Mouse (Mus musculus) liver, postnatal 0 days (tissue): ENCODE measurements around the gene 1500015O10Rik. TPM values are rescaled to one million over a fixed set of nuclear protein-coding genes. Genes with fewer than 3 reads are reported as not detected.
A peak's percentile ranks its signal among the peaks of the same experiment; 100 is the strongest.

Experiments
- ATAC-seq: fragments of 200-750 bp; cut with Nextera tagmentation; 2 replicates; pipeline ENCODE4 v1.8.0; 2017; ENCODE audit warnings: mild to moderate bottlenecking, moderate library complexity
- DNase-seq: peaks from one replicate; pipeline ENCODE4 v3.0.0-alpha.2; 2016
- H3K27ac ChIP-seq: fragments of 300-500 bp; sonication (generic); 2 replicates; pipeline ENCODE4 v1.5.1; 2014; ENCODE audit warnings: antibody characterized with exemption, moderate library complexity, mild to moderate bottlenecking, low read depth
- H3K27me3 ChIP-seq: fragments of 300-500 bp; sonication (generic); 2 replicates; pipeline ENCODE4 v1.6.1; 2014; ENCODE audit warnings: low read length, control low read depth, mixed read lengths; ENCODE audit not compliant: insufficient read depth
- H3K36me3 ChIP-seq: fragments of 300-500 bp; sonication (generic); replicated peaks from 2 replicates; pipeline ENCODE4 v1.6.1; 2014; ENCODE audit warnings: mild to moderate bottlenecking, control low read depth, low read length, moderate library complexity, mixed read lengths; ENCODE audit not compliant: insufficient read depth
- H3K4me1 ChIP-seq: fragments of 300-500 bp; sonication (generic); 2 replicates; pipeline ENCODE4 v1.6.1; 2014; ENCODE audit warnings: antibody characterized with exemption, mild to moderate bottlenecking, control low read depth; ENCODE audit not compliant: insufficient read depth
- H3K4me2 ChIP-seq: fragments of 300-500 bp; sonication (generic); 2 replicates; pipeline ENCODE4 v1.6.1; 2014; ENCODE audit warnings: low read depth, mild to moderate bottlenecking, low read length, moderate library complexity, mixed read lengths
- H3K4me3 ChIP-seq: fragments of 300-500 bp; sonication (generic); 2 replicates; pipeline ENCODE4 v1.5.1; 2014; ENCODE audit warnings: low read depth, low read length
- H3K9ac ChIP-seq: fragments of 300-500 bp; sonication (generic); replicated peaks from 2 replicates; pipeline ENCODE4 v1.6.1; 2014; ENCODE audit warnings: mild to moderate bottlenecking, moderate library complexity
- H3K9me3 ChIP-seq: fragments of 300-500 bp; sonication (generic); 2 replicates; pipeline ENCODE4 v1.6.1; 2016; ENCODE audit warnings: mild to moderate bottlenecking, control low read depth, low read length, mixed read lengths
- CTCF ChIP-seq: sonication (generic); IDR thresholded peaks from 2 replicates; pipeline ENCODE4 v1.5.1; 2016; ENCODE audit warnings: antibody characterized with exemption, low read depth
- EP300 ChIP-seq: IDR thresholded peaks from 2 replicates; pipeline ENCODE4 v1.6.1; 2016; ENCODE audit warnings: antibody characterized with exemption, low read depth, mild to moderate bottlenecking
- WGBS: fragments of 180-500 bp; shearing (Covaris S2); extraction: QIAGEN DNeasy Blood & Tissue Kit; methylation state at CpG from one replicate; pipeline ENCODE4 v1.1.7; 2014; ENCODE audit not compliant: insufficient replicate concordance; 5-methylcytosine and 5-hydroxymethylcytosine counted together
- polyA plus RNA-seq: library from polyadenylated mRNA; unstranded; fragments of >200 nt; fragmentation: Nextera tagmentation; extraction: Ambion mirVana; gene quantifications from 2 replicates; pipeline ENCODE4 v1.2.1, GENCODE M21; 2015

Gene 1500015O10Rik
- polyA plus RNA-seq = 0.67 and 0.72 TPM in 2 replicates

- no peak within 1 kb of the TSS for H3K27ac ChIP-seq
- no peaks in the 10 kb centered on the region for H3K4me1 ChIP-seq
- H3K9ac ChIP-seq = no peak within 1 kb of the TSS
- 68% methylated on average over 16 of the region's 16 CpGs for WGBS
- ATAC-seq (no peak), DNase-seq (no peak)
- peaks cover 3% of the 10 kb centered on the region; the same call in 1 of the 2 replicates for H3K9me3 ChIP-seq
- TF ChIP-seq CTCF = no peak
- H3K4me2 ChIP-seq = no peak within 1 kb of the TSS
- no peaks in the 10 kb centered on the region for H3K27me3 ChIP-seq
- no peak within 1 kb of the TSS for H3K4me3 ChIP-seq
- H3K36me3 ChIP-seq = no peaks in the 10 kb centered on the region
Observed at GRCm38 (mm10) chr1:43730491-43730924, at the start of gene 1500015O10Rik. Gene 1500015O10Rik (plus strand): TSS chr1:43730602.

- H3K36me3 ChIP-seq = no peaks in the 10 kb centered on the region
- no peak overlapping the region for H3K27ac ChIP-seq
- no peak overlapping the region for H3K9ac ChIP-seq
- no peaks in the 10 kb centered on the region for H3K4me1 ChIP-seq
- H3K4me3 ChIP-seq = no peak overlapping the region
- H3K9me3 ChIP-seq = no peaks in the 10 kb centered on the region
- TF ChIP-seq EP300 = no peak
- TF ChIP-seq CTCF = no peak
- no peaks in the 10 kb centered on the region for H3K27me3 ChIP-seq
- DNase-seq (no peak), ATAC-seq (no peak)
- WGBS = 88% methylated on average over 13 of the region's 13 CpGs
- no peak overlapping the region for H3K4me2 ChIP-seq
Observed at GRCm38 (mm10) chr1:43689983-43690382, 40.4 kb upstream of the 1500015O10Rik start.

GRCm38 (mm10) chr1:43690507-43690906, 39.9 kb upstream of the 1500015O10Rik start:
- no peaks in the 10 kb centered on the region for H3K36me3 ChIP-seq

GRCm38 (mm10) chr1:43694076-43694475, 36.3 kb upstream of the 1500015O10Rik start:
- Histone ChIP-seq H3K27ac (no peak overlapping the region), H3K27me3 (no peaks in the 10 kb centered on the region), H3K4me2 (no peak overlapping the region), H3K9ac (no peak overlapping the region), H3K4me1 (no peaks in the 10 kb centered on the region), H3K9me3 (no peaks in the 10 kb centered on the region), H3K4me3 (no peak overlapping the region), H3K36me3 (no peaks in the 10 kb centered on the region)
- ATAC-seq = no peak
- WGBS = 72% methylated on average over 3 of the region's 3 CpGs
- DNase-seq = no peak
- TF ChIP-seq CTCF (no peak), EP300 (no peak)

More at GRCm38 (mm10) chr1:43690507-43690906, 39.9 kb upstream of the 1500015O10Rik start:
- H3K4me2 ChIP-seq = no peak overlapping the region
- TF ChIP-seq EP300 (no peak), CTCF (no peak)
- no peaks in the 10 kb centered on the region for H3K9me3 ChIP-seq
- H3K9ac ChIP-seq = no peak overlapping the region
- no peak for ATAC-seq
- no peak overlapping the region for H3K4me3 ChIP-seq
- no peak for DNase-seq
- no peaks in the 10 kb centered on the region for H3K27me3 ChIP-seq
- WGBS = 88% methylated on average over 15 of the region's 15 CpGs
- H3K27ac ChIP-seq = no peak overlapping the region
- H3K4me1 ChIP-seq = no peaks in the 10 kb centered on the region

GRCm38 (mm10) chr1:43694851-43695545, 35.4 kb upstream of the 1500015O10Rik start:
- TF ChIP-seq EP300 (no peak), CTCF (no peak)
- ATAC-seq = no peak
- WGBS = 39% methylated on average over 6 of the region's 6 CpGs

GRCm38 (mm10) chr1:43698577-43699000, 31.8 kb upstream of the 1500015O10Rik start:
- no peak for ATAC-seq
- no peaks in the 10 kb centered on the region for H3K27me3 ChIP-seq

More at GRCm38 (mm10) chr1:43694851-43695545, 35.4 kb upstream of the 1500015O10Rik start:
- no peak overlapping the region for H3K27ac ChIP-seq
- no peak overlapping the region for H3K4me3 ChIP-seq
- no peaks in the 10 kb centered on the region for H3K27me3 ChIP-seq
- no peaks in the 10 kb centered on the region for H3K4me1 ChIP-seq
- H3K9ac ChIP-seq = no peak overlapping the region
- H3K4me2 ChIP-seq = no peak overlapping the region
- no peak for DNase-seq
- no peaks in the 10 kb centered on the region for H3K9me3 ChIP-seq
- H3K36me3 ChIP-seq = no peaks in the 10 kb centered on the region

More at GRCm38 (mm10) chr1:43698577-43699000, 31.8 kb upstream of the 1500015O10Rik start:
- Histone ChIP-seq H3K27ac (no peak overlapping the region), H3K9me3 (no peaks in the 10 kb centered on the region), H3K9ac (no peak overlapping the region), H3K4me3 (no peak overlapping the region), H3K36me3 (no peaks in the 10 kb centered on the region), H3K4me2 (no peak overlapping the region), H3K4me1 (no peaks in the 10 kb centered on the region)
- TF ChIP-seq CTCF (no peak), EP300 (no peak)
- 32% methylated on average over 4 of the region's 4 CpGs for WGBS
- peak; percentile 17 for DNase-seq
